Mouse (Mus musculus): ENCODE data around the gene Zfp558. TPM values are rescaled to one million over a fixed set of nuclear protein-coding genes. Genes with fewer than 3 reads are reported as not detected.
"Not testable (repeated sequence)": the region's sequence is repeated elsewhere in the genome, so short reads cannot be mapped to it uniquely, and the experiment has no call there.

Zfp558 gene
- polyA plus RNA-seq (2016; fragmentation: Nextera tagmentation; extraction: Ambion mirVana), result 26.3 and 26.8 TPM in 2 replicates

GRCm38 (mm10) chr9:18478168-18478567 lies at the start of gene Zfp558, which contains the start of gene Mbd3l1:
TSS of gene Zfp558 (minus strand) at chr9:18478268.
TSS of gene Mbd3l1 (plus strand) at chr9:18478359.
- WGBS, result 81% methylated on average over 3 of the region's 3 CpGs
- H3K36me3 ChIP-seq, result no peaks in the 10 kb centered on the region
- ATAC-seq (ENCODE audit: low FRiP score, low read depth), result no peak
- no peaks in the 10 kb centered on the region for H3K4me1 ChIP-seq
- no peaks in the 10 kb centered on the region for H3K27me3 ChIP-seq
- no peak within 1 kb of the TSS for H3K4me2 ChIP-seq (replicated peaks)
- H3K9me3 ChIP-seq, result no peaks in the 10 kb centered on the region
- no peak within 1 kb of the TSS for H3K4me3 ChIP-seq
- no peak within 1 kb of the TSS for H3K9ac ChIP-seq (replicated peaks)
- no peak within 1 kb of the TSS for H3K27ac ChIP-seq (replicated peaks)

GRCm38 (mm10) chr9:18508098-18508497 lies 30.0 kb upstream of the Zfp558 start:
- H3K4me1 ChIP-seq, result no peaks in the 10 kb centered on the region
- no peaks in the 10 kb centered on the region for H3K9me3 ChIP-seq
- no peak overlapping the region for H3K27ac ChIP-seq (replicated peaks)
- no peak overlapping the region for H3K4me3 ChIP-seq
- ATAC-seq (ENCODE audit: low FRiP score, low read depth), result no peak
- no peak overlapping the region for H3K9ac ChIP-seq (replicated peaks)
- no peak overlapping the region for H3K4me2 ChIP-seq (replicated peaks)
- H3K27me3 ChIP-seq, result no peaks in the 10 kb centered on the region
- WGBS, result 54% methylated on average over 2 of the region's 2 CpGs
- H3K36me3 ChIP-seq, result no peaks in the 10 kb centered on the region

DNA sequence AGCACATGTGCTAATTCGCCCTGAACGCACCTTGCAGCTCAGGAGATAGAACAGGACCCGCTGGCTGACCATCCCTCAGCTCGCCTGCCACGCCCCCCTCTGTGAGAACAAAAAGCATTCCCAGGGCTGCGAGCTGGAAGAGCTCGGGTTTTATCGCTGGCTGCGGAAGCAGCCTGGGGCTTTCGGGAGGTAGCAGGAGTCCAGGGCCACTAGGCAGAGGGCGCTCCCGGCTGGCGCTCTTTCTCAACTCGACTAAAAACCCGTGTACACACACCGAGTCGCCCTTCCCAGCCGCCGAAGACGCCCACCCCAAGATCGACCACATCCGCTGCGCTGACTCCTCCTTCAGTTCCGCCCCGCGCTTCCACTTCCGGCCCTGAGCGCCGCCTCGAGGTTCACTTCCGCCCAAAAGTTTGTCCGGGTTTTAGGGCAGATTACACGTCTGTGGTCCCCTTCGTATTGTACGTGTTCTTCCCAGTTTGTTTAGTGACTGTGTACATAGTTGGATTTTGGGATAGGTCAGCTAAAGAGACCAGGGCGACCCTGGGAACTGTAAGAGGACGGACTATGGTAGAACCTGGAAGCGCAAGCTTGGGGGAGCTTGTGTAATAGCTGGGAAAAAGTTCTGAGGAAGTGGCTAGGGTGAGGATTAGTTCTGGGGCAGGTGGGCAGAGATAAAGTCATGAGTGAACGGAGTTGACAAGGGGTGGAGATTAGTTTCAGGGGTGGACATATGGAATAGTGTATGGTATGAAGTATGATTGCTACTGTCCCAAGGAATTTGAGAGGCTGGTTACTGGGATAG lies 4.5 kb downstream of the Zfp558 start:
- peaks cover 4% of the 10 kb centered on the region; the same call in 1 of the 2 replicates for H3K4me1 ChIP-seq
- ATAC-seq (ENCODE audit: low FRiP score, low read depth), result peak; percentile 97
- WGBS, result 5% methylated on average over 39 of the region's 39 CpGs
- peak overlapping the region; percentile 62 for H3K4me3 ChIP-seq
- H3K36me3 ChIP-seq, result peaks cover 13% of the 10 kb centered on the region
- H3K27me3 ChIP-seq, result no peaks in the 10 kb centered on the region
- H3K27ac ChIP-seq (replicated peaks), result peak overlapping the region; percentile 94
- H3K4me2 ChIP-seq (replicated peaks), result peak overlapping the region; percentile 68
- H3K9me3 ChIP-seq, result no peaks in the 10 kb centered on the region
- peak overlapping the region; percentile 70 for H3K9ac ChIP-seq (replicated peaks)

DNA sequence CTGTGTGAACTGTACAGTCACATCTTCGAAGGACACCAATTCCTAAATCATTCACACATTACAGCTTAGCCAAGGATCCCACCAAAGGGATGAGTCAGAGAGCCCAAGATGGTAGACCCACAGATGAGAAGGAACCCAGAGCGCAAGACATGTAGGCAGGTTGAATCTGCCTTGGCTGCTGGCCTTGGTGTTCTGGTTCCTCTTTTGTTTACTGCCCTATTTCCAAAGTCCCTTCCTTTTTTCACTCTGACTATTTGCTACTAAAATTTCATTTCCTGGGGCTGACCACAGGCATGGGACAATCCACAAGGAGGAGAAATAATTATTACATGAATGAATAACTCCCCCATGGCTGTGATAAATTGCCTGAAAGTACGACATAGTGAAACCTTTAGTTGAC lies 10.1 kb downstream of the Zfp558 start:
- Histone ChIP-seq H3K4me2 (replicated peaks) (no peak overlapping the region), H3K27me3 (no peaks in the 10 kb centered on the region), H3K4me1 (peaks cover 13% of the 10 kb centered on the region), H3K36me3 (peaks cover 53% of the 10 kb centered on the region), H3K4me3 (no peak overlapping the region), H3K27ac (replicated peaks) (no peak overlapping the region), H3K9me3 (no peaks in the 10 kb centered on the region; the same call in 1 of the 2 replicates), H3K9ac (replicated peaks) (no peak overlapping the region)
- no peak for ATAC-seq (ENCODE audit: low FRiP score, low read depth)
- WGBS, result 88% methylated on average over 3 of the region's 3 CpGs

GRCm38 (mm10) chr9:18467350-18467749 lies 10.7 kb downstream of the Zfp558 start:
- no peak overlapping the region for H3K4me2 ChIP-seq (replicated peaks)
- H3K4me3 ChIP-seq, result no peak overlapping the region
- no peaks in the 10 kb centered on the region; the same call in 1 of the 2 replicates for H3K9me3 ChIP-seq
- ATAC-seq (ENCODE audit: low FRiP score, low read depth), result peak; percentile 38
- peaks cover 56% of the 10 kb centered on the region for H3K36me3 ChIP-seq
- no peaks in the 10 kb centered on the region for H3K27me3 ChIP-seq
- peaks cover 8% of the 10 kb centered on the region; the same call in 1 of the 2 replicates for H3K4me1 ChIP-seq
- no peak overlapping the region for H3K9ac ChIP-seq (replicated peaks)
- WGBS, result 26% methylated on average over 3 of the region's 3 CpGs
- H3K27ac ChIP-seq (replicated peaks), result no peak overlapping the region

DNA sequence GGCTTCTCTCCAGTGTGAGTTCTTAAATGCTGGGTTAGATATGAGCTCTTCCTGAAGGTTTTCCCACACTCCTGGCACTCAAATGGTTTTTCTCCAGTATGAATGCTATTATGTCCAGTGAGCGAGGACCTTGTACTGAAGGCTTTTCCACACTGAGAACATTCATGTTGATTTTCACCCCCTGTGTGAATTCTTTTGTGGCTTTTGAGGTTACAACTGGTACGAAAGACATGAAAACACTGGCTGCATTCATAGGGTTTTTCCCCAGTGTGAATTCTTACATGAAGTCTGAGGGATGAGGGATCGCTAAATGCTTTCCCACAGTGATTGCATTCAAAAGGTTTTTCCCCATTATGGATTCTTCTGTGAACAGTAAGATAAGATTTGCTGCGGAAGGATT lies 21.5 kb downstream of the Zfp558 start:
- Histone ChIP-seq H3K27me3 (no peaks in the 10 kb centered on the region), H3K4me3 (no peak overlapping the region), H3K4me2 (replicated peaks) (no peak overlapping the region), H3K36me3 (peaks cover 51% of the 10 kb centered on the region), H3K4me1 (no peaks in the 10 kb centered on the region), H3K9ac (replicated peaks) (no peak overlapping the region), H3K27ac (replicated peaks) (no peak overlapping the region), H3K9me3 (no peaks in the 10 kb centered on the region)
- ATAC-seq (ENCODE audit: low FRiP score, low read depth), result no peak
- WGBS, result 84% methylated on average over 4 of the region's 4 CpGs

- no peak overlapping the region for H3K4me2 ChIP-seq (replicated peaks)
- 87% methylated on average over 10 of the region's 10 CpGs for WGBS
- no peak overlapping the region for H3K4me3 ChIP-seq
- H3K9me3 ChIP-seq, result no peaks in the 10 kb centered on the region
- no peaks in the 10 kb centered on the region for H3K27me3 ChIP-seq
- H3K4me1 ChIP-seq, result no peaks in the 10 kb centered on the region
- no peak overlapping the region for H3K27ac ChIP-seq (replicated peaks)
- no peak for ATAC-seq (ENCODE audit: low FRiP score, low read depth)
- H3K36me3 ChIP-seq, result no peaks in the 10 kb centered on the region
- no peak overlapping the region for H3K9ac ChIP-seq (replicated peaks)
These were observed 46.4 kb downstream of the Zfp558 start for GRCm38 (mm10) chr9:18431687-18432086.

GRCm38 (mm10) chr9:18430354-18430753 lies 47.7 kb downstream of the Zfp558 start, which contains the start of gene Mbd3l2:
TSS of gene Mbd3l2 (plus strand) at chr9:18430654.
- H3K4me3 ChIP-seq, result no peak within 1 kb of the TSS
- no peak for ATAC-seq (ENCODE audit: low FRiP score, low read depth)
- H3K4me2 ChIP-seq (replicated peaks), result no peak within 1 kb of the TSS
- H3K4me1 ChIP-seq, result no peaks in the 10 kb centered on the region
- H3K9me3 ChIP-seq, result no peaks in the 10 kb centered on the region
- H3K9ac ChIP-seq (replicated peaks), result no peak within 1 kb of the TSS
- no peaks in the 10 kb centered on the region for H3K36me3 ChIP-seq
- H3K27ac ChIP-seq (replicated peaks), result no peak within 1 kb of the TSS
- H3K27me3 ChIP-seq, result no peaks in the 10 kb centered on the region

DNA sequence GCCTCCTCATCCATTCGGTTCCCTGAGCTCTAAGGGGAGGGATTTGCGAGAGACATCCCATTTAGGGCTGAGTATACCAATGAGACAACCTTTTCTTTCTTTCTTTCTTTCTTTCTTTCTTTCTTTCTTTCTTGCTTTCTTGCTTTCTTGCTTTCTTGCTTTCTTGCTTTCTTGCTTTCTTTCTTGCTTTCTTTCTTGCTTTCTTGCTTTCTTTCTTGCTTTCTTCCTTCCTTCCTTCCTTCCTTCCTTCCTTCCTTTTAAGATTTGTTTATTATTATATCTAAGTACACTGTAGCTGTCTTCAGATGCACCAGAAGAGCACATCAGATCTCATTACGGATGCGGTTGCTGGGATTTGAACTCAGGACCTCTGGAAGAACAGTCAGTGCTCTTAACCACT lies 65.7 kb downstream of the Zfp558 start:
- not testable (repeated sequence) for H3K9ac ChIP-seq (replicated peaks); H3K36me3 ChIP-seq; H3K27ac ChIP-seq (replicated peaks); H3K27me3 ChIP-seq; H3K4me3 ChIP-seq; ATAC-seq (ENCODE audit: low FRiP score, low read depth); H3K4me2 ChIP-seq (replicated peaks); H3K9me3 ChIP-seq; H3K4me1 ChIP-seq
- 85% methylated on average over 4 of the region's 4 CpGs for WGBS

Small RNA genes lying within 50 kb of the gene (microRNA-seq; reads per million reads assigned to microRNA genes)
- gene Gm22854, result not detected

Other genes with a start within 250 kb of the Zfp558 start
- gene Chordc1, start 186.1 kb downstream of the Zfp558 start, polyA plus RNA-seq (2016; fragmentation: Nextera tagmentation; extraction: Ambion mirVana), result 134 and 159 TPM in 2 replicates
- gene Naalad2, start 75.3 kb downstream of the Zfp558 start, polyA plus RNA-seq (2016; fragmentation: Nextera tagmentation; extraction: Ambion mirVana), result 1.6 and 1.7 TPM in 2 replicates
- not detected in 2 replicates for gene Ubtfl1, start 73.8 kb downstream of the Zfp558 start, polyA plus RNA-seq (2016; fragmentation: Nextera tagmentation; extraction: Ambion mirVana)
- 0.14 TPM in 1 of 2 replicates, not detected in the other for gene Mbd3l2, start 47.6 kb downstream of the Zfp558 start, polyA plus RNA-seq (2016; fragmentation: Nextera tagmentation; extraction: Ambion mirVana)
- gene Mbd3l1, start 91 bp upstream of the Zfp558 start, polyA plus RNA-seq (2016; fragmentation: Nextera tagmentation; extraction: Ambion mirVana), result not detected in 2 replicates
- gene Muc16, start 196.3 kb upstream of the Zfp558 start, polyA plus RNA-seq (2016; fragmentation: Nextera tagmentation; extraction: Ambion mirVana), result not detected in 2 replicates